Mouse (Mus musculus) kidney, adult 2 months (tissue): ENCODE results near the gene Stpg3.

Experiments
- CTCF ChIP-seq: fragments of 200-500 bp; conservative IDR thresholded peaks from 2 replicates; pipeline ENCODE4 v1.5.1; 2011; ENCODE audit warnings: low read depth, mild to moderate bottlenecking, control low read depth, low read length, moderate library complexity, mixed read lengths; ENCODE audit not compliant: insufficient read depth, insufficient read length
- POLR2A ChIP-seq: fragments of 200-500 bp; IDR thresholded peaks from one replicate; pipeline ENCODE4 v1.6.1; 2011; ENCODE audit warnings: low read depth, low read length, control low read depth

DNA sequence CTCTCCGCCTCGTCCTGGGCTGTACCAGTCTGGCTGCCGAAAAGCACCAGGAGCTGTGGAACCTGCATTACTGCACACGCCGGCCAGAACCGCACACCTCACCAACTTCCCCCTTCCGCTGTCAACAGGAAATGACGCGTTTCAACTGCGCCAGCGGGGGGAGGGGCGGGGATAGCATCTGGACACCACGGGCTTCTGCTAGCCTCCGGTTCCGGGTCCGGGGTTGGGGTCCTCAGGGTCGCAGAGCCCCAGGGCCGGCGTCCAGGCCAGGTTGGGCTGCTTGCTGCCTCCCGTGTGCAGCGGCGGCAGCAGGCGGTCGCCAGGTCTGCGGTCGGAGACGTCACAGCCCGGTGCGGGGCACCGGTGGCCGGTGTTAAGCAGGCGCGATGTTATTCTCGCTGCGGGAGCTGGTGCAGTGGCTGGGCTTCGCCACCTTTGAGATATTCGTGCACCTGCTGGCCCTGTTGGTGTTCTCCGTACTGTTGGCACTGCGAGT, 40.9 kb upstream of the Stpg3 start, which contains the start of gene Tmem203:
- no peak for TF ChIP-seq CTCF
- peak; percentile 76 for TF ChIP-seq POLR2A
